Mouse (Mus musculus) myocyte (in vitro differentiated cells): Measurements from ENCODE around the gene Lyrm2.

Source experiments
- CEBPB ChIP-seq: IDR thresholded peaks from 2 replicates; pipeline ENCODE4 v1.6.1; 2011; ENCODE audit warnings: mild to moderate bottlenecking, moderate library complexity; ENCODE audit not compliant: poor library complexity, insufficient read depth, severe bottlenecking
- E2F4 ChIP-seq: IDR thresholded peaks from one replicate; pipeline ENCODE4 v1.6.1; 2011; ENCODE audit warnings: mild to moderate bottlenecking, control low read depth, moderate library complexity; ENCODE audit not compliant: insufficient read depth
- MAX ChIP-seq: IDR thresholded peaks from one replicate; pipeline ENCODE4 v1.6.1; 2011; ENCODE audit warnings: low read depth, mild to moderate bottlenecking, control low read depth
- POLR2A ChIP-seq: IDR thresholded peaks from one replicate; pipeline ENCODE4 v1.6.1; 2011; ENCODE audit warnings: low read depth, mild to moderate bottlenecking, control low read depth, moderate library complexity; ENCODE audit not compliant: insufficient read length
- TCF3 ChIP-seq: IDR thresholded peaks from one replicate; pipeline ENCODE4 v1.6.1; 2011; ENCODE audit warnings: low read depth, control low read depth; ENCODE audit not compliant: insufficient read length

- TF ChIP-seq E2F4: no peak
- TF ChIP-seq TCF3: no peak
- no peak for TF ChIP-seq CEBPB
- TF ChIP-seq POLR2A: no peak
- no peak for TF ChIP-seq MAX
Observed at GRCm38 (mm10) chr4:32767471-32767870, 32.6 kb upstream of the Lyrm2 start.
